7 mouse cellular contexts compared by ENCODE assay signal in the genomic region with DNA sequence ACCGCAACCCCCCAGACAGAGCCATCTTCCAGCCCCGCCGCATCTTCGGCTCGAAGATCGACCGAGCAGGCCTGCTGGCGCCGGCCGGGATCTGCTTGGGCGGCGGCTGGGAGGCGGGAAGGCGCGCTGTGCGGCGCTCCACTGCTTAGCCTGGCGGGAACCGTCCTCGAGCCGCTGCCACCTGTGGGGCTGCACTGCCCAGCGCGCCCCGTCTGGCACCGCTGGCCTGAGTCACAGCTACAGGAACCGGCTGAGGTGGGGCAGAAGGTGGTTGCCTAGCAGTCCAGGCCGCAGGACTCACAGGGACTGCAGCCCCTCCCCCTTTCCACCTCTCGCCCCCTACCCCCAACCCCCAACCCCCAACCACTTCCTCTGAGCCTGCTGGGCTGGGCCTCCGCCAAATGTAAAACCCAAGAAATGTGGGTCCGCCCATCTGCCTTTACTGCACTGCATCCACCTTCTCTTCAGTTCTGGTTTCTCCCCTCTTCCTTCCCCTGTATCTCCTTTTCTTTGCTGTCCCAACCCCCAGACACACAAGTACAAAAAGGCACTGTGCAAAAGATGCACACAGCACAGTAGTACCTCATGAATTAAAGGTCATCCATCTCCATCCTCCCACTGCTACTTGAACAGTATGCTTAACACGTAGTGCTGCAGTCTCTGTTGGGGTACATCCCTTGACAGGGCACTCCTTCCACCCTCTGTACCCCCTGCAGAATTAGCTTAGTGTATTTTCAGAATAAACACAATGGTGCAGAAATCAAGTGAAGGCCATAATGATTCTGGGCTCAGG. TPM values are rescaled to one million over a fixed set of nuclear protein-coding genes. Genes with fewer than 3 reads are reported as not detected.
A peak's percentile ranks its signal among the peaks of the same experiment; 100 is the strongest.
DNase-seq lines count a peak whose midpoint lies in the region; ATAC-seq and TF ChIP-seq lines count a peak whose summit lies in the region.

A gene (minus strand): TSS at position 308 of the 793 bp plus-strand sequence.

- H3K27ac ChIP-seq in embryonic fibroblast, embryonic 13.5 days (ENCODE audit: insufficient read depth, low read length): no peak within 1 kb of the TSS
- peak within 1 kb of the TSS; percentile 84 for H3K27ac ChIP-seq in heart, embryonic 10.5 days
- peak within 1 kb of the TSS; percentile 70; the same call in 1 of the 2 replicates for H3K27ac ChIP-seq in limb, embryonic 13.5 days
- 0 out of 2 replicates have a peak within 1 kb of the TSS, but pooled peaks have one; percentile 20 for H3K27ac ChIP-seq in midbrain, embryonic 14.5 days (replicated peaks; ENCODE audit: low read depth, low read length)
- H3K27ac ChIP-seq in spleen, adult 2 months (ENCODE audit: insufficient read depth, low read length): peak within 1 kb of the TSS; percentile 80

- peak within 1 kb of the TSS; percentile 58 for H3K4me3 ChIP-seq in embryonic fibroblast, embryonic 13.5 days (ENCODE audit: insufficient read depth, low read length)
- peak within 1 kb of the TSS; percentile 61 for H3K4me3 ChIP-seq in heart, embryonic 10.5 days
- H3K4me3 ChIP-seq in limb, embryonic 13.5 days: peak within 1 kb of the TSS; percentile 55
- peak within 1 kb of the TSS; percentile 50 for H3K4me3 ChIP-seq in midbrain, embryonic 14.5 days (replicated peaks; ENCODE audit: low read depth, low read length)
- H3K4me3 ChIP-seq in spleen, adult 2 months (ENCODE audit: extremely low read depth, insufficient read depth, insufficient read length): peak within 1 kb of the TSS; percentile 64

- no peak for TF ChIP-seq CTCF in embryonic fibroblast, embryonic 13.5 days (IDR thresholded peaks at IDR 0.05; ENCODE audit: borderline replicate concordance, insufficient read depth, low read length)
- TF ChIP-seq CTCF in spleen, adult 2 months (IDR thresholded peaks at IDR 0.05; ENCODE audit: extremely low read depth, insufficient read depth, insufficient read length, insufficient replicate concordance): no peak

- H3K27me3 ChIP-seq in heart, embryonic 10.5 days (ENCODE audit: insufficient read depth, poor library complexity, severe bottlenecking): peaks cover 13% of the 10 kb centered on the region; the same call in 1 of the 2 replicates
- peaks cover 11% of the 10 kb centered on the region; the same call in 1 of the 2 replicates for H3K27me3 ChIP-seq in limb, embryonic 13.5 days
- no peaks in the 10 kb centered on the region for H3K27me3 ChIP-seq in midbrain, embryonic 14.5 days (ENCODE audit: control insufficient read depth, insufficient read depth, low read length)
- H3K27me3 ChIP-seq in spleen, adult 2 months (ENCODE audit: control insufficient read depth, insufficient read depth, low read length): no peaks in the 10 kb centered on the region

- H3K4me1 ChIP-seq in embryonic fibroblast, embryonic 13.5 days (ENCODE audit: control insufficient read depth, insufficient read depth, low read length): no peaks in the 10 kb centered on the region
- no peaks in the 10 kb centered on the region for H3K4me1 ChIP-seq in heart, embryonic 10.5 days
- H3K4me1 ChIP-seq in limb, embryonic 13.5 days: no peaks in the 10 kb centered on the region
- H3K4me1 ChIP-seq in midbrain, embryonic 14.5 days (ENCODE audit: control insufficient read depth, insufficient read depth, low read length): no peaks in the 10 kb centered on the region
- no peaks in the 10 kb centered on the region for H3K4me1 ChIP-seq in spleen, adult 2 months (ENCODE audit: control insufficient read depth, insufficient read depth, insufficient read length)

- ATAC-seq in limb, embryonic 13.5 days (ENCODE audit: low FRiP score, low read depth): peak; percentile 93
- ATAC-seq in midbrain, embryonic 14.5 days (ENCODE audit: low FRiP score, low TSS enrichment): peak; percentile 95

- no peaks in the 10 kb centered on the region for H3K36me3 ChIP-seq in heart, embryonic 10.5 days
- H3K36me3 ChIP-seq in limb, embryonic 13.5 days: no peaks in the 10 kb centered on the region
- H3K36me3 ChIP-seq in midbrain, embryonic 14.5 days (ENCODE audit: control insufficient read depth, insufficient read depth, low read length): no peaks in the 10 kb centered on the region
- no peaks in the 10 kb centered on the region for H3K36me3 ChIP-seq in spleen, adult 2 months (ENCODE audit: control insufficient read depth, insufficient read depth, low read length)

- 26% methylated on average over 29 of the region's 31 CpGs for WGBS in heart, embryonic 10.5 days
- WGBS in limb, embryonic 13.5 days: 18% methylated on average over 27 of the region's 31 CpGs
- 27% methylated on average over 31 of the region's 31 CpGs for WGBS in midbrain, embryonic 14.5 days
- WGBS in spleen, adult 2 months: 31% methylated on average over 30 of the region's 31 CpGs

- H3K4me2 ChIP-seq in limb, embryonic 13.5 days (replicated peaks): peak within 1 kb of the TSS; percentile 64
- H3K4me2 ChIP-seq in midbrain, embryonic 14.5 days (ENCODE audit: low read length): peak within 1 kb of the TSS; percentile 46

- H3K9ac ChIP-seq in limb, embryonic 13.5 days: peak within 1 kb of the TSS; percentile 72
- peak within 1 kb of the TSS; percentile 62 for H3K9ac ChIP-seq in midbrain, embryonic 14.5 days (replicated peaks; ENCODE audit: low read length)

- TF ChIP-seq POLR2A in embryonic fibroblast, embryonic 13.5 days (IDR thresholded peaks at IDR 0.05; ENCODE audit: low read depth, low read length): no peak
- TF ChIP-seq POLR2A in spleen, adult 2 months (IDR thresholded peaks at IDR 0.05; ENCODE audit: low read depth, low read length): no peak

- no peaks in the 10 kb centered on the region for H3K9me3 ChIP-seq in heart, embryonic 10.5 days
- H3K9me3 ChIP-seq in limb, embryonic 13.5 days: no peaks in the 10 kb centered on the region
- no peaks in the 10 kb centered on the region for H3K9me3 ChIP-seq in midbrain, embryonic 14.5 days (ENCODE audit: control insufficient read depth, low read length)

- DNase-seq in adrenal gland, postnatal 4 days (ENCODE audit: low spot score in 2 of 2): peak; percentile 15 to 28
- DNase-seq in heart, embryonic 10.5 days (ENCODE audit: low spot score): peak; percentile 83
- peak; percentile 20 for DNase-seq in kidney, adult 9 months
- DNase-seq in midbrain, embryonic 14.5 days: peak; percentile 83
- peak in 1 of 2 experiments; percentile 13 for DNase-seq in spleen, adult 2 months (ENCODE audit: low read depth in 1 of 2, low spot score in 2 of 2)

RNA-seq across cellular contexts. Expression of the gene that starts here (rescaled TPM):
- 1 to 10 TPM; 7.0 to 7.1 TPM for total RNA-seq in adrenal gland, postnatal 4 days (2021)
- polyA plus RNA-seq in embryonic fibroblast, embryonic 13.5 days (2011; ENCODE audit: insufficient read length, low read depth, missing spikeins): 5.0 and 11.3 TPM in 2 replicates
- 9.5 and 9.6 TPM in 2 replicates for polyA plus RNA-seq in heart, embryonic 10.5 days (2016; fragmentation: Nextera tagmentation; extraction: Ambion mirVana)
- 13.5 and 14.5 TPM in 2 replicates for polyA plus RNA-seq in limb, embryonic 13.5 days (2015; fragmentation: Nextera tagmentation; extraction: Ambion mirVana)
- 3.8 and 6.1 TPM in 2 replicates for polyA plus RNA-seq in midbrain, embryonic 14.5 days (2014; fragmentation: Nextera tagmentation; extraction: Ambion mirVana)
- 0.65 and 0.96 TPM in 2 replicates for polyA plus RNA-seq in spleen, adult 2 months (2012; rRNA removed)
